Mouse (Mus musculus): Measurements from ENCODE around the gene Neurod2. TPM values are rescaled to one million over a fixed set of nuclear protein-coding genes. Genes with fewer than 3 reads are reported as not detected.

The Neurod2 gene
- polyA plus RNA-seq, 1 experiment from 2014 or later = not detected

DNA sequence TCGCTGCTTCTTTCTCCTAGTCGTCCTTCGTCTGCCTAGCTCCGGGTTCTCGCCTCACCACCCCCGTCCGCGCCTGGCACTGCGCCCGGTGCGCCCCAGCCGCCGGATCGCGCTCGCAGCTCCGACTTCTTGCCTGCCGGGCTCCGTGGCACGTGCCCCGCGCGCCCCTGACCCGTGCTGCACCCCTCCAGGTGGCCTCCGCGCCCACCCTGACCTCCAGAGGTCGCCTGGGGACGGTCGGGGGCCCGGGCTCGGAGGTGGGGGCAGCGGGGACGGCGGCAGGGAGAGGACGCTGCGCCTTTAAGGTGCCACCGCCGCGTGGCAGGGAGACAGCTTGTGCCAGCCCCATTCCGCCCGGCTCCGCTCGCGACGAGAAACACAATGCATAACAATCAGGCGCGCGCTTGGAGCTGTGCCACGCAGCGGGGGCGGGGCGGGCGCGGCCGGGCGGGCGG lies 9.1 kb upstream of the Neurod2 start:
- Histone ChIP-seq H3K27ac (ENCODE audit: low read depth, low read length) (no peak overlapping the region), H3K9me3 (ENCODE audit: control insufficient read depth, low read length) (no peaks in the 10 kb centered on the region), H3K4me2 (replicated peaks; ENCODE audit: low read depth, low read length) (peak overlapping the region; percentile 98), H3K4me1 (ENCODE audit: control insufficient read depth, insufficient read depth, low read length) (peaks cover 29% of the 10 kb centered on the region), H3K4me3 (ENCODE audit: low read length) (peak overlapping the region; percentile 55), H3K36me3 (ENCODE audit: control insufficient read depth, insufficient read depth, low read length) (no peaks in the 10 kb centered on the region), H3K27me3 (ENCODE audit: control insufficient read depth, insufficient read depth, low read length) (peaks cover 91% of the 10 kb centered on the region), H3K9ac (ENCODE audit: low read depth, low read length) (peak overlapping the region; percentile 52; the same call in 1 of the 2 replicates)
- WGBS = under 1% methylated on average over 38 of the region's 57 CpGs
- ATAC-seq (ENCODE audit: low FRiP score, low TSS enrichment) = no peak

- Histone ChIP-seq H3K4me3 (ENCODE audit: low read length) (no peak overlapping the region), H3K27me3 (ENCODE audit: control insufficient read depth, insufficient read depth, low read length) (peaks cover 97% of the 10 kb centered on the region), H3K9ac (ENCODE audit: low read depth, low read length) (no peak overlapping the region), H3K36me3 (ENCODE audit: control insufficient read depth, insufficient read depth, low read length) (no peaks in the 10 kb centered on the region), H3K4me1 (ENCODE audit: control insufficient read depth, insufficient read depth, low read length) (peaks cover 23% of the 10 kb centered on the region), H3K27ac (ENCODE audit: low read depth, low read length) (no peak overlapping the region), H3K4me2 (replicated peaks; ENCODE audit: low read depth, low read length) (no peak overlapping the region), H3K9me3 (ENCODE audit: control insufficient read depth, low read length) (no peaks in the 10 kb centered on the region)
- 17% methylated on average over 13 of the region's 13 CpGs for WGBS
- ATAC-seq (ENCODE audit: low FRiP score, low TSS enrichment) = no peak
Observed at GRCm38 (mm10) chr11:98336245-98337107, 7.0 kb upstream of the Neurod2 start.

GRCm38 (mm10) chr11:98335250-98335649 lies 5.8 kb upstream of the Neurod2 start:
- Histone ChIP-seq H3K9me3 (ENCODE audit: control insufficient read depth, low read length) (no peaks in the 10 kb centered on the region), H3K9ac (ENCODE audit: low read depth, low read length) (no peak overlapping the region), H3K4me1 (ENCODE audit: control insufficient read depth, insufficient read depth, low read length) (peaks cover 23% of the 10 kb centered on the region), H3K36me3 (ENCODE audit: control insufficient read depth, insufficient read depth, low read length) (no peaks in the 10 kb centered on the region), H3K4me2 (replicated peaks; ENCODE audit: low read depth, low read length) (no peak overlapping the region), H3K27me3 (ENCODE audit: control insufficient read depth, insufficient read depth, low read length) (peaks cover 99% of the 10 kb centered on the region), H3K4me3 (ENCODE audit: low read length) (no peak overlapping the region), H3K27ac (ENCODE audit: low read depth, low read length) (no peak overlapping the region)
- ATAC-seq (ENCODE audit: low FRiP score, low TSS enrichment) = no peak
- WGBS = 6% methylated on average over 9 of the region's 9 CpGs

DNA sequence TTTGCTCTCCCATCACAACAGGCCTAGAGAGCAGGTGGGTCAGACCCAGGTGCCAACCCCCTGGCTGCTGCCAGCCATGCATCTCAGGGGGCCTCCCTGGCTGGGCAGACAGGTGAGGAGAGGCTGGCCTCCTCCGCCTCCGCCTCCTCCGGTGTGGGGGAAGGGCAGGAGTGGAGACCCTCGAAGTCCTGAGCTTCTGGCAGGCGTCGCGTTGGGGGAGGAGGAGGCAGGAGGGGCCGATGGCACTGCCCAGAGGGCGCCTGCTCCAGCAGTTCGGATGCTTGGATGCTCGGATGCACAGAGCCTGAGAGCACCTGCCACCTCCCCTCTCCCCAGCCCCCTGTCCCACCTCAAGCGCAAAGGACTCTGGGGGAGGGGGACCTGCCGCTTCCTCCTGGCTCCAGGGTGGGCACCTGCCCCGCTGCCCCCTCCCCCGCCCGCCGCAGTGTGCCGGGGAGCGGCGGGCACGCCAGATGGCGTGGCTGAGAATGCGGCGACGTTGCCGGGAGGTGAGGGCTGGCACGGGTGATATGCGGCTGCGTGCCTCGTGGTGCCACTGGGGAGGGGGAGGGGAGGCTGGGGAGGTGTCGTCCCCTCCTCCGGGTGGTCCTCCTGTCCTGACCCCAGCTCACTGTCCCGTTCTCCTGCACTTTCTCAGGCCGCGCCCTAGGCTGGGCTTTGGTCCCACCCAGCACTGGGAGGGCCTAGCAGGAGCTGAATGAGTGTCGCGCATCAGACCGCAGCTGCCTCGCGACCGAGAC lies 4.7 kb upstream of the Neurod2 start:
- H3K36me3 ChIP-seq (ENCODE audit: control insufficient read depth, insufficient read depth, low read length) = no peaks in the 10 kb centered on the region
- H3K27me3 ChIP-seq (ENCODE audit: control insufficient read depth, insufficient read depth, low read length) = peaks cover 99% of the 10 kb centered on the region
- 4% methylated on average over 38 of the region's 41 CpGs for WGBS
- ATAC-seq (ENCODE audit: low FRiP score, low TSS enrichment) = peak; percentile 26; the same call in 1 of the 2 replicates
- H3K4me2 ChIP-seq (replicated peaks; ENCODE audit: low read depth, low read length) = peak overlapping the region; percentile 44
- no peak overlapping the region for H3K9ac ChIP-seq (ENCODE audit: low read depth, low read length)
- no peaks in the 10 kb centered on the region for H3K9me3 ChIP-seq (ENCODE audit: control insufficient read depth, low read length)
- peak overlapping the region; percentile 27 for H3K4me3 ChIP-seq (ENCODE audit: low read length)
- peaks cover 14% of the 10 kb centered on the region for H3K4me1 ChIP-seq (ENCODE audit: control insufficient read depth, insufficient read depth, low read length)
- no peak overlapping the region for H3K27ac ChIP-seq (ENCODE audit: low read depth, low read length)

GRCm38 (mm10) chr11:98333263-98333696 lies 3.8 kb upstream of the Neurod2 start:
- Histone ChIP-seq H3K4me2 (replicated peaks; ENCODE audit: low read depth, low read length) (no peak overlapping the region), H3K27me3 (ENCODE audit: control insufficient read depth, insufficient read depth, low read length) (peaks cover 99% of the 10 kb centered on the region), H3K4me3 (ENCODE audit: low read length) (no peak overlapping the region), H3K27ac (ENCODE audit: low read depth, low read length) (no peak overlapping the region), H3K9me3 (ENCODE audit: control insufficient read depth, low read length) (no peaks in the 10 kb centered on the region), H3K9ac (ENCODE audit: low read depth, low read length) (no peak overlapping the region), H3K36me3 (ENCODE audit: control insufficient read depth, insufficient read depth, low read length) (no peaks in the 10 kb centered on the region), H3K4me1 (ENCODE audit: control insufficient read depth, insufficient read depth, low read length) (peaks cover 14% of the 10 kb centered on the region)
- no peak for ATAC-seq (ENCODE audit: low FRiP score, low TSS enrichment)
- 79% methylated on average over 10 of the region's 10 CpGs for WGBS

DNA sequence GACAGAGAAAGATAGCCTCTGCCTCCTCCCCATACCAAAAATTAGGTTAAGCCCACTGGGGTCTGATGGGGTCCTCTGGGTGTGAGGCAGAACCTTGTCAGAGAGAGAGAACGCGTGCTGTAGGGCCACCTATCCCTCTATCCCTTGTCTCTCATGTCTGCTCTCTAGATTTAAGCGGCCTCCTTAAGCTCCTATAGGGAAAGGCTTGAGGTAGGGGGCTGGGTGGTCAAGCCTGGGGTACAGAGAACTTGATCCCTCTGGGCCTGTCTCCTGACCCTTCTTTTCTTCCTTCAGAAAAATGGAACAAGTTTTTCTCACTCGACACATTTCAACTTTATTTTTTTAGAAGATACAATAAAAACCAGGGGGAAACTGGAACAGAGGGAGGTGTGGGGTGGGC lies 3.4 kb upstream of the Neurod2 start:
- Histone ChIP-seq H3K4me1 (ENCODE audit: control insufficient read depth, insufficient read depth, low read length) (peaks cover 17% of the 10 kb centered on the region), H3K9ac (ENCODE audit: low read depth, low read length) (no peak overlapping the region), H3K36me3 (ENCODE audit: control insufficient read depth, insufficient read depth, low read length) (no peaks in the 10 kb centered on the region), H3K27ac (ENCODE audit: low read depth, low read length) (no peak overlapping the region), H3K4me3 (ENCODE audit: low read length) (no peak overlapping the region), H3K4me2 (replicated peaks; ENCODE audit: low read depth, low read length) (no peak overlapping the region), H3K9me3 (ENCODE audit: control insufficient read depth, low read length) (no peaks in the 10 kb centered on the region), H3K27me3 (ENCODE audit: control insufficient read depth, insufficient read depth, low read length) (peaks cover 99% of the 10 kb centered on the region)
- 74% methylated on average over 4 of the region's 4 CpGs for WGBS
- ATAC-seq (ENCODE audit: low FRiP score, low TSS enrichment) = no peak

DNA sequence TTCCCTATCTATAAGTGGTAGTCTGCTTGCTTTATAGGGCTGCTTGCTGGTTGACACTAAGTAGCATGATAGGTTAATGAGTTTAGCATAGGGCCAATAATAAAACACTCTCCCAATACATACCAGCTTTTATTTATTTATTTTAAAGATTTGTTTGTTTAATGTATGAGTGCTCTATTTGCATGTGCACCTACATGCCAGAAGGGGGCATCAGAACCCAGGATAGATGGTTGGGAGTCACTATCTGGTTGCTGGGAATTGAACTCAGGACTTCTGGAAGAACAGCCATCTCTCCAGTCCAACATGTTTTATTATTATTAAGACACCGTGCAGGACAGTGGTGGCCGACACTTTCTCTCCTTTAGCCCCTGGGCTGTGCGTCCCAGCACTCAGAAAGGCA lies 2.7 kb upstream of the Neurod2 start:
- no peak overlapping the region for H3K4me3 ChIP-seq (ENCODE audit: low read length)
- no peak overlapping the region for H3K27ac ChIP-seq (ENCODE audit: low read depth, low read length)
- H3K27me3 ChIP-seq (ENCODE audit: control insufficient read depth, insufficient read depth, low read length) = peaks cover 99% of the 10 kb centered on the region
- H3K4me2 ChIP-seq (replicated peaks; ENCODE audit: low read depth, low read length) = no peak overlapping the region
- whole genome bisulfite sequencing = 78% methylated on average over 3 of the region's 3 CpGs
- H3K4me1 ChIP-seq (ENCODE audit: control insufficient read depth, insufficient read depth, low read length) = peaks cover 20% of the 10 kb centered on the region
- no peak overlapping the region for H3K9ac ChIP-seq (ENCODE audit: low read depth, low read length)
- H3K9me3 ChIP-seq (ENCODE audit: control insufficient read depth, low read length) = no peaks in the 10 kb centered on the region
- no peaks in the 10 kb centered on the region for H3K36me3 ChIP-seq (ENCODE audit: control insufficient read depth, insufficient read depth, low read length)
- ATAC-seq (ENCODE audit: low FRiP score, low TSS enrichment) = no peak

- WGBS = 64% methylated on average over 1 of the region's 1 CpGs
- Histone ChIP-seq H3K9ac (ENCODE audit: low read depth, low read length) (no peak overlapping the region), H3K27me3 (ENCODE audit: control insufficient read depth, insufficient read depth, low read length) (peaks cover 99% of the 10 kb centered on the region), H3K4me3 (ENCODE audit: low read length) (no peak overlapping the region), H3K4me1 (ENCODE audit: control insufficient read depth, insufficient read depth, low read length) (peaks cover 22% of the 10 kb centered on the region), H3K9me3 (ENCODE audit: control insufficient read depth, low read length) (no peaks in the 10 kb centered on the region), H3K4me2 (replicated peaks; ENCODE audit: low read depth, low read length) (no peak overlapping the region), H3K36me3 (ENCODE audit: control insufficient read depth, insufficient read depth, low read length) (no peaks in the 10 kb centered on the region), H3K27ac (ENCODE audit: low read depth, low read length) (no peak overlapping the region)
- ATAC-seq (ENCODE audit: low FRiP score, low TSS enrichment) = no peak
Observed at GRCm38 (mm10) chr11:98331401-98331800, 2.0 kb upstream of the Neurod2 start.

DNA sequence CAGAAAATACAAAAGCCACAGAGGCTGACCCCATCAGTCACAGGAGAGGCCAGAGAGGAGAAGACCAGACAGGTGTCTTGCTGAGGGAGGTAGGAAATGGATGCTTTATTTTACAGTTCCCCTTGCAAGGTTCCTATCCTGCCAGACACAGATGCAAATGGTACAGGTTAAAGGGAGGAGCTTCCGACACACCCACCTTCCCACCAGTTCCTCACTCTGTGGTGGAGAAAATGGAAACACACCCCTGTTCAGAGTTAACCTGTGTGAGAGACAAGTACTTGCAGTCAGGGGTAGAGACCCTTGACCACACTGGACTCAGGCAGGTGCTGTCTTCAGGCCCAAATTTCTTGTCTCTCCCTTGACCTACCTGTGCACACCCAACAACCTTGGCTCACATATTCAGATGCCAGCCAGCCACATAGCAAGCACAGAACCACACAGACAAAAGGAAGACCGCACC lies 1.3 kb upstream of the Neurod2 start:
- no peak overlapping the region for H3K27ac ChIP-seq (ENCODE audit: low read depth, low read length)
- 49% methylated on average over 2 of the region's 2 CpGs for WGBS
- H3K4me3 ChIP-seq (ENCODE audit: low read length) = no peak overlapping the region
- H3K9me3 ChIP-seq (ENCODE audit: control insufficient read depth, low read length) = no peaks in the 10 kb centered on the region
- H3K36me3 ChIP-seq (ENCODE audit: control insufficient read depth, insufficient read depth, low read length) = no peaks in the 10 kb centered on the region
- no peak overlapping the region for H3K9ac ChIP-seq (ENCODE audit: low read depth, low read length)
- no peak for ATAC-seq (ENCODE audit: low FRiP score, low TSS enrichment)
- H3K4me1 ChIP-seq (ENCODE audit: control insufficient read depth, insufficient read depth, low read length) = peaks cover 22% of the 10 kb centered on the region
- peaks cover 99% of the 10 kb centered on the region for H3K27me3 ChIP-seq (ENCODE audit: control insufficient read depth, insufficient read depth, low read length)
- H3K4me2 ChIP-seq (replicated peaks; ENCODE audit: low read depth, low read length) = no peak overlapping the region
